In genomic region chr13:49639965-49640364, GRCm38 (mm10) we compare ENCODE assay signal across 19 mouse cellular contexts. TPM values are rescaled to one million over a fixed set of nuclear protein-coding genes. Genes with fewer than 3 reads are reported as not detected.
"Had no signal": no experiment of that assay in that cellular context is flagged by ENCODE, and none has a peak within 500 bp of the region (broad histone marks: within the 10 kb centered on the region; RNA-seq: fewer than 3 reads in every experiment).

No protein-coding gene starts in this region.

- DNase-seq: kidney, adult 2 months; kidney, postnatal 14 days; lung, adult 2 months; lung, postnatal 36 days; right cerebral cortex, postnatal 4 days; spleen, adult 18-20 months; thymus, postnatal 4 days had no signal

- H3K27me3 ChIP-seq: kidney, embryonic 15.5 days; midbrain, embryonic 15.5 days; neural tube, embryonic 12.5 days had no signal

- H3K4me1 ChIP-seq: kidney, embryonic 15.5 days; limb, embryonic 10.5 days; midbrain, embryonic 15.5 days; neural tube, embryonic 12.5 days had no signal

- H3K9ac ChIP-seq: kidney, embryonic 15.5 days; midbrain, embryonic 15.5 days; neural tube, embryonic 12.5 days had no signal

- H3K4me2 ChIP-seq: kidney, embryonic 15.5 days; midbrain, embryonic 11.5 days; midbrain, embryonic 15.5 days; neural tube, embryonic 12.5 days had no signal

- H3K27ac ChIP-seq: kidney, embryonic 15.5 days; left cerebral cortex, adult 2 months; limb, embryonic 10.5 days; midbrain, embryonic 15.5 days; neural tube, embryonic 12.5 days had no signal

- H3K4me3 ChIP-seq: kidney, embryonic 15.5 days; left cerebral cortex, adult 2 months; limb, embryonic 10.5 days; midbrain, embryonic 15.5 days; neural tube, embryonic 12.5 days had no signal

- H3K9me3 ChIP-seq: kidney, embryonic 15.5 days; limb, embryonic 10.5 days; midbrain, embryonic 15.5 days; neural tube, embryonic 12.5 days had no signal

- H3K36me3 ChIP-seq: midbrain, embryonic 15.5 days; neural tube, embryonic 12.5 days had no signal

- ATAC-seq: intestine, embryonic 16.5 days; lung, postnatal 0 days; midbrain, embryonic 15.5 days had no signal

RNA-seq across cellular contexts. Expression of gene Ogn, which starts 32.1 kb away (rescaled TPM):
- total RNA-seq: monocyte, adult 5-6 weeks; neutrophil, adult 5-6 weeks had no signal

RNA-seq across cellular contexts. Expression of gene Omd, which starts 57.7 kb away (rescaled TPM):
- total RNA-seq: megakaryocyte, adult 5-6 weeks; monocyte, adult 5-6 weeks; neutrophil, adult 5-6 weeks had no signal
- polyA plus RNA-seq: large intestine, adult 2 months had no signal
